Mouse (Mus musculus): Measurements from ENCODE around the gene Il2ra. TPM values are rescaled to one million over a fixed set of nuclear protein-coding genes. Genes with fewer than 3 reads are reported as not detected.

Gene Il2ra
- polyA plus RNA-seq, 1 experiment from 2014 or later = not detected

GRCm38 (mm10) chr2:11672144-11672543 lies 29.5 kb downstream of the Il2ra start:
- Histone ChIP-seq H3K9ac (replicated peaks) (no peak overlapping the region), H3K36me3 (no peaks in the 10 kb centered on the region), H3K27me3 (no peaks in the 10 kb centered on the region), H3K4me1 (replicated peaks) (no peaks in the 10 kb centered on the region), H3K4me2 (no peak overlapping the region), H3K4me3 (replicated peaks) (no peak overlapping the region), H3K9me3 (peaks cover 7% of the 10 kb centered on the region; the same call in 1 of the 2 replicates), H3K27ac (no peak overlapping the region)
- ATAC-seq (ENCODE audit: insufficient number of reproducible peaks, insufficient read depth, low FRiP score, low TSS enrichment, low read depth) = no peak
- WGBS = 24% methylated on average over 3 of the region's 3 CpGs

- H3K9me3 ChIP-seq = no peaks in the 10 kb centered on the region
- ATAC-seq (ENCODE audit: insufficient number of reproducible peaks, insufficient read depth, low FRiP score, low TSS enrichment, low read depth) = no peak
- no peaks in the 10 kb centered on the region for H3K27me3 ChIP-seq
- H3K36me3 ChIP-seq = no peaks in the 10 kb centered on the region
- H3K27ac ChIP-seq = no peak overlapping the region
- H3K4me1 ChIP-seq (replicated peaks) = no peaks in the 10 kb centered on the region
- 81% methylated on average over 7 of the region's 7 CpGs for WGBS
- H3K9ac ChIP-seq (replicated peaks) = no peak overlapping the region
- H3K4me2 ChIP-seq = no peak overlapping the region
- no peak overlapping the region for H3K4me3 ChIP-seq (replicated peaks)
Measured at GRCm38 (mm10) chr2:11679626-11680025, 37.0 kb downstream of the Il2ra start.

GRCm38 (mm10) chr2:11682712-11683111 lies 40.1 kb downstream of the Il2ra start:
- ATAC-seq (ENCODE audit: insufficient number of reproducible peaks, insufficient read depth, low FRiP score, low TSS enrichment, low read depth) = no peak
- no peak overlapping the region for H3K4me3 ChIP-seq (replicated peaks)

GRCm38 (mm10) chr2:11686512-11686911 lies 43.9 kb downstream of the Il2ra start:
- no peak overlapping the region for H3K4me3 ChIP-seq (replicated peaks)
- H3K27ac ChIP-seq = no peak overlapping the region
- H3K4me2 ChIP-seq = no peak overlapping the region
- no peak overlapping the region for H3K9ac ChIP-seq (replicated peaks)
- 61% methylated on average over 4 of the region's 4 CpGs for WGBS
- no peaks in the 10 kb centered on the region for H3K4me1 ChIP-seq (replicated peaks)
- H3K9me3 ChIP-seq = no peaks in the 10 kb centered on the region
- ATAC-seq (ENCODE audit: insufficient number of reproducible peaks, insufficient read depth, low FRiP score, low TSS enrichment, low read depth) = no peak
- no peaks in the 10 kb centered on the region for H3K36me3 ChIP-seq
- H3K27me3 ChIP-seq = no peaks in the 10 kb centered on the region

More at GRCm38 (mm10) chr2:11682712-11683111, 40.1 kb downstream of the Il2ra start:
- no peaks in the 10 kb centered on the region for H3K27me3 ChIP-seq
- no peak overlapping the region for H3K27ac ChIP-seq
- 66% methylated on average over 4 of the region's 4 CpGs for WGBS
- no peak overlapping the region for H3K9ac ChIP-seq (replicated peaks)
- no peaks in the 10 kb centered on the region for H3K36me3 ChIP-seq
- no peaks in the 10 kb centered on the region for H3K9me3 ChIP-seq
- H3K4me1 ChIP-seq (replicated peaks) = no peaks in the 10 kb centered on the region
- H3K4me2 ChIP-seq = no peak overlapping the region

GRCm38 (mm10) chr2:11687436-11687835 lies 44.8 kb downstream of the Il2ra start:
- no peak for ATAC-seq (ENCODE audit: insufficient number of reproducible peaks, insufficient read depth, low FRiP score, low TSS enrichment, low read depth)
- 32% methylated on average over 3 of the region's 3 CpGs for WGBS
- no peak overlapping the region for H3K9ac ChIP-seq (replicated peaks)
- no peak overlapping the region for H3K27ac ChIP-seq
- no peaks in the 10 kb centered on the region for H3K4me1 ChIP-seq (replicated peaks)
- no peaks in the 10 kb centered on the region for H3K36me3 ChIP-seq
- H3K9me3 ChIP-seq = no peaks in the 10 kb centered on the region
- H3K4me3 ChIP-seq (replicated peaks) = no peak overlapping the region
- H3K4me2 ChIP-seq = no peak overlapping the region
- no peaks in the 10 kb centered on the region for H3K27me3 ChIP-seq

- H3K4me1 ChIP-seq (replicated peaks) = no peaks in the 10 kb centered on the region
- no peak overlapping the region for H3K9ac ChIP-seq (replicated peaks)
- H3K4me3 ChIP-seq (replicated peaks) = no peak overlapping the region
- H3K36me3 ChIP-seq = no peaks in the 10 kb centered on the region
- no peak overlapping the region for H3K27ac ChIP-seq
- no peaks in the 10 kb centered on the region for H3K27me3 ChIP-seq
- ATAC-seq (ENCODE audit: insufficient number of reproducible peaks, insufficient read depth, low FRiP score, low TSS enrichment, low read depth) = no peak
- no peak overlapping the region for H3K4me2 ChIP-seq
- WGBS = 77% methylated on average over 8 of the region's 8 CpGs
- H3K9me3 ChIP-seq = no peaks in the 10 kb centered on the region
Measured at GRCm38 (mm10) chr2:11690201-11690890, 47.7 kb downstream of the Il2ra start.

- no peaks in the 10 kb centered on the region for H3K36me3 ChIP-seq
- H3K4me1 ChIP-seq (replicated peaks) = no peaks in the 10 kb centered on the region
- no peak overlapping the region for H3K4me2 ChIP-seq
- H3K27ac ChIP-seq = no peak overlapping the region
- no peak overlapping the region for H3K9ac ChIP-seq (replicated peaks)
- no peak for ATAC-seq (ENCODE audit: insufficient number of reproducible peaks, insufficient read depth, low FRiP score, low TSS enrichment, low read depth)
- no peaks in the 10 kb centered on the region for H3K27me3 ChIP-seq
- no peak overlapping the region for H3K4me3 ChIP-seq (replicated peaks)
- 91% methylated on average over 4 of the region's 4 CpGs for WGBS
- no peaks in the 10 kb centered on the region for H3K9me3 ChIP-seq
Measured at GRCm38 (mm10) chr2:11693352-11693751, 50.7 kb downstream of the Il2ra start.

- ATAC-seq (ENCODE audit: insufficient number of reproducible peaks, insufficient read depth, low FRiP score, low TSS enrichment, low read depth) = no peak
- no peak overlapping the region for H3K27ac ChIP-seq
- H3K4me3 ChIP-seq (replicated peaks) = no peak overlapping the region
- 73% methylated on average over 2 of the region's 2 CpGs for WGBS
- no peaks in the 10 kb centered on the region for H3K36me3 ChIP-seq
- H3K9ac ChIP-seq (replicated peaks) = no peak overlapping the region
- H3K4me1 ChIP-seq (replicated peaks) = no peaks in the 10 kb centered on the region
- no peaks in the 10 kb centered on the region for H3K9me3 ChIP-seq
- no peak overlapping the region for H3K4me2 ChIP-seq
- no peaks in the 10 kb centered on the region for H3K27me3 ChIP-seq
Measured at GRCm38 (mm10) chr2:11694104-11694503, 51.5 kb downstream of the Il2ra start.

- no peaks in the 10 kb centered on the region for H3K4me1 ChIP-seq (replicated peaks)
- H3K4me2 ChIP-seq = no peak overlapping the region
- H3K27ac ChIP-seq = no peak overlapping the region
- H3K9ac ChIP-seq (replicated peaks) = no peak overlapping the region
- no peaks in the 10 kb centered on the region for H3K27me3 ChIP-seq
- H3K9me3 ChIP-seq = no peaks in the 10 kb centered on the region
- no peak overlapping the region for H3K4me3 ChIP-seq (replicated peaks)
- no peak for ATAC-seq (ENCODE audit: insufficient number of reproducible peaks, insufficient read depth, low FRiP score, low TSS enrichment, low read depth)
- no peaks in the 10 kb centered on the region for H3K36me3 ChIP-seq
- WGBS = 79% methylated on average over 2 of the region's 2 CpGs
Measured at GRCm38 (mm10) chr2:11695867-11696266, 53.3 kb downstream of the Il2ra start.

- H3K4me2 ChIP-seq = no peak overlapping the region
- H3K9me3 ChIP-seq = no peaks in the 10 kb centered on the region
- no peak overlapping the region for H3K4me3 ChIP-seq (replicated peaks)
- 58% methylated on average over 5 of the region's 5 CpGs for WGBS
- H3K36me3 ChIP-seq = no peaks in the 10 kb centered on the region
- H3K27ac ChIP-seq = no peak overlapping the region
- no peak for ATAC-seq (ENCODE audit: insufficient number of reproducible peaks, insufficient read depth, low FRiP score, low TSS enrichment, low read depth)
- no peak overlapping the region for H3K9ac ChIP-seq (replicated peaks)
- H3K27me3 ChIP-seq = 0 out of 2 replicates have a peak, but pooled peaks cover 3% of the 10 kb centered on the region
- H3K4me1 ChIP-seq (replicated peaks) = no peaks in the 10 kb centered on the region
Measured at GRCm38 (mm10) chr2:11698994-11699393, 56.4 kb downstream of the Il2ra start.

GRCm38 (mm10) chr2:11699905-11700304 lies 57.3 kb downstream of the Il2ra start:
- Histone ChIP-seq H3K27ac (no peak overlapping the region), H3K9ac (replicated peaks) (no peak overlapping the region), H3K4me1 (replicated peaks) (no peaks in the 10 kb centered on the region), H3K4me3 (replicated peaks) (no peak overlapping the region), H3K36me3 (no peaks in the 10 kb centered on the region), H3K9me3 (no peaks in the 10 kb centered on the region), H3K27me3 (peaks cover 10% of the 10 kb centered on the region; the same call in 1 of the 2 replicates), H3K4me2 (no peak overlapping the region)
- 88% methylated on average over 2 of the region's 2 CpGs for WGBS
- no peak for ATAC-seq (ENCODE audit: insufficient number of reproducible peaks, insufficient read depth, low FRiP score, low TSS enrichment, low read depth)

Data from limb, embryonic 12.5 days (tissue).